Mouse (Mus musculus): ENCODE data around the gene Ccn5. TPM values are rescaled to one million over a fixed set of nuclear protein-coding genes. Genes with fewer than 3 reads are reported as not detected.

Ccn5 gene
- polyA plus RNA-seq (2017; shearing (Covaris generic)), result not detected

GRCm38 (mm10) chr2:163820607-163821006 lies at the start of gene Ccn5:
Gene Ccn5, plus strand, starts transcription at chr2:163820861.
- ATAC-seq, result no peak

GRCm38 (mm10) chr2:163776661-163777060 lies 44.0 kb upstream of the Ccn5 start:
- ATAC-seq, result no peak

GRCm38 (mm10) chr2:163777061-163777460 lies 43.6 kb upstream of the Ccn5 start:
- ATAC-seq, result no peak

GRCm38 (mm10) chr2:163778896-163779295 lies 41.8 kb upstream of the Ccn5 start:
- ATAC-seq, result no peak

- ATAC-seq, result no peak
These were observed 37.3 kb upstream of the Ccn5 start for GRCm38 (mm10) chr2:163783368-163783767.

GRCm38 (mm10) chr2:163783901-163784300 lies 36.8 kb upstream of the Ccn5 start:
- ATAC-seq, result no peak

GRCm38 (mm10) chr2:163787086-163787485 lies 33.6 kb upstream of the Ccn5 start:
- no peak for ATAC-seq

- no peak for ATAC-seq
These were observed 33.0 kb upstream of the Ccn5 start for GRCm38 (mm10) chr2:163787709-163788108.

- no peak for ATAC-seq
These were observed 32.2 kb upstream of the Ccn5 start for GRCm38 (mm10) chr2:163788484-163788883.

- no peak for ATAC-seq
These were observed 22.2 kb upstream of the Ccn5 start for GRCm38 (mm10) chr2:163798411-163798810.

- peak; percentile 68 for ATAC-seq
These were observed 19.8 kb upstream of the Ccn5 start for GRCm38 (mm10) chr2:163800832-163801231.

GRCm38 (mm10) chr2:163801406-163801805 lies 19.3 kb upstream of the Ccn5 start:
- no peak for ATAC-seq

GRCm38 (mm10) chr2:163803838-163804237 lies 16.8 kb upstream of the Ccn5 start:
- no peak for ATAC-seq

GRCm38 (mm10) chr2:163809166-163809565 lies 11.5 kb upstream of the Ccn5 start:
- ATAC-seq, result no peak

GRCm38 (mm10) chr2:163809704-163810103 lies 11.0 kb upstream of the Ccn5 start:
- ATAC-seq, result no peak

GRCm38 (mm10) chr2:163813077-163813476 lies 7.6 kb upstream of the Ccn5 start:
- ATAC-seq, result no peak

- ATAC-seq, result no peak
These were observed 5.8 kb upstream of the Ccn5 start for GRCm38 (mm10) chr2:163814739-163815465.

GRCm38 (mm10) chr2:163823248-163823647 lies 2.6 kb downstream of the Ccn5 start:
- no peak for ATAC-seq

GRCm38 (mm10) chr2:163823771-163824170 lies 3.1 kb downstream of the Ccn5 start:
- no peak for ATAC-seq

GRCm38 (mm10) chr2:163825861-163826260 lies 5.2 kb downstream of the Ccn5 start:
- ATAC-seq, result no peak

GRCm38 (mm10) chr2:163826494-163826893 lies 5.8 kb downstream of the Ccn5 start:
- no peak for ATAC-seq

GRCm38 (mm10) chr2:163831163-163831562 lies 10.5 kb downstream of the Ccn5 start:
- no peak for ATAC-seq

GRCm38 (mm10) chr2:163838043-163838442 lies 17.4 kb downstream of the Ccn5 start:
- peak; percentile 43 for ATAC-seq

GRCm38 (mm10) chr2:163839519-163839918 lies 18.9 kb downstream of the Ccn5 start:
- ATAC-seq, result no peak

- ATAC-seq, result no peak
These were observed 21.4 kb downstream of the Ccn5 start for GRCm38 (mm10) chr2:163842043-163842442.
